In the genomic region with DNA sequence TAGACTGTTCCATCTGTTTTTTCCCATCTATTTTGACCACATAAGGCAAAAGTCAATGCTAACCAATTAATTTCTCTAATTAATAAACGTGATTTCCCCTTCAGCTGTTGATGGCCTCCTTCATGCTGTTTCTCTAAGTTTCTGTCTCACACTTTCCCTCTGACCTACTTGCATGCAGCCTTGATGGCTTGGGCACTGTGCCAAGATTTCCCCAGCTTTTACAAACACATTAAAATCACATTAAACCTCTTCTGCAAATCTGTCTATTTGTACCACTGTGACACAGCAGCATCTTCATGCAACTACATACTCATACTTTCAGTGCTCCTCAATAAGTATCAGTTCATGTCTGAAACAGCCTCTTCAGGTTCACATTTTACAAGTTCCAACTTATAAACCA, we compare ENCODE assay signal across 14 mouse cellular contexts.
DNase-seq lines count a peak whose midpoint lies in the region; ATAC-seq lines count a peak whose summit lies in the region.
"Had no signal": no experiment of that assay in that cellular context is flagged by ENCODE, and none has a peak within 500 bp of the region (broad histone marks: within the 10 kb centered on the region; RNA-seq: fewer than 3 reads in every experiment).

No protein-coding gene starts in this region.

- WGBS in forebrain, embryonic 13.5 days = 53% methylated on average over 1 of the region's 1 CpGs
- WGBS in forebrain, embryonic 10.5 days = 93% methylated on average over 1 of the region's 1 CpGs

- ATAC-seq in forebrain, embryonic 13.5 days = peak; percentile 36; the same call in 1 of the 2 replicates
- ATAC-seq: activated CD4-positive, CD25-positive, alpha-beta regulatory T cell, adult 4 months; liver, embryonic 12.5 days had no signal

- H3K36me3 ChIP-seq in forebrain, embryonic 13.5 days (ENCODE audit: poor library complexity, severe bottlenecking) = no peaks in the 10 kb centered on the region
- H3K36me3 ChIP-seq in forebrain, embryonic 10.5 days (replicated peaks) = no peaks in the 10 kb centered on the region
- H3K36me3 ChIP-seq: embryonic facial prominence, embryonic 15.5 days; liver, embryonic 12.5 days; neural tube, embryonic 12.5 days; stomach, embryonic 15.5 days had no signal

- H3K9me3 ChIP-seq in forebrain, embryonic 13.5 days (replicated peaks) = no peaks in the 10 kb centered on the region
- H3K9me3 ChIP-seq in forebrain, embryonic 10.5 days = no peaks in the 10 kb centered on the region
- H3K9me3 ChIP-seq: embryonic facial prominence, embryonic 15.5 days; liver, embryonic 12.5 days; neural tube, embryonic 12.5 days; stomach, embryonic 15.5 days had no signal

- H3K27me3 ChIP-seq in forebrain, embryonic 13.5 days = no peaks in the 10 kb centered on the region
- no peaks in the 10 kb centered on the region for H3K27me3 ChIP-seq in forebrain, embryonic 10.5 days (ENCODE audit: poor library complexity, severe bottlenecking)
- H3K27me3 ChIP-seq: embryonic facial prominence, embryonic 15.5 days; liver, embryonic 12.5 days; neural tube, embryonic 12.5 days; stomach, embryonic 15.5 days had no signal

- no peak for DNase-seq in forebrain, embryonic 10.5 days (ENCODE audit: extremely low spot score, low spot score)
- DNase-seq in left cerebral cortex, postnatal 4 days = peak; percentile 20
- DNase-seq in left cerebral cortex, adult 11 months (ENCODE audit: low spot score) = no peak
- peak; percentile 8 for DNase-seq in right cerebral cortex, postnatal 4 days
- no peak for DNase-seq in right cerebral cortex, postnatal 36 days (ENCODE audit: low spot score in 2 of 2)
- peak; percentile 60 for DNase-seq in retina, postnatal 1 day
- no peak for DNase-seq in thymus, postnatal 4 days
- DNase-seq: right cerebral cortex, postnatal 25 days had no signal

- no peak overlapping the region for H3K27ac ChIP-seq in forebrain, embryonic 13.5 days
- no peak overlapping the region for H3K27ac ChIP-seq in forebrain, embryonic 10.5 days
- H3K27ac ChIP-seq: embryonic facial prominence, embryonic 15.5 days; liver, embryonic 12.5 days; neural tube, embryonic 12.5 days; stomach, embryonic 15.5 days had no signal

- H3K4me3 ChIP-seq in forebrain, embryonic 13.5 days = no peak overlapping the region
- H3K4me3 ChIP-seq in forebrain, embryonic 10.5 days = no peak overlapping the region
- H3K4me3 ChIP-seq: embryonic facial prominence, embryonic 15.5 days; liver, embryonic 12.5 days; neural tube, embryonic 12.5 days; stomach, embryonic 15.5 days had no signal

- no peak overlapping the region for H3K9ac ChIP-seq in forebrain, embryonic 13.5 days
- H3K9ac ChIP-seq: embryonic facial prominence, embryonic 15.5 days; liver, embryonic 12.5 days; neural tube, embryonic 12.5 days; stomach, embryonic 15.5 days had no signal

- H3K4me2 ChIP-seq in forebrain, embryonic 13.5 days = no peak overlapping the region
- H3K4me2 ChIP-seq: embryonic facial prominence, embryonic 15.5 days; liver, embryonic 12.5 days; neural tube, embryonic 12.5 days; stomach, embryonic 15.5 days had no signal

- no peaks in the 10 kb centered on the region for H3K4me1 ChIP-seq in forebrain, embryonic 13.5 days
- no peaks in the 10 kb centered on the region for H3K4me1 ChIP-seq in forebrain, embryonic 10.5 days
- H3K4me1 ChIP-seq: embryonic facial prominence, embryonic 15.5 days; liver, embryonic 12.5 days; neural tube, embryonic 12.5 days; stomach, embryonic 15.5 days had no signal

- intact Hi-C loops in left cerebral cortex, postnatal 4 days (cut with DNase I) = no loop called here

Comparison
In these comparisons a context has a peak if more than half of its experiments do, and no peak if none do; other contexts are left out.
1. DNase-seq: peak in left cerebral cortex, postnatal 4 days (single experiment), right cerebral cortex, postnatal 4 days (single experiment) and retina, postnatal 1 day (single experiment); none in forebrain, embryonic 10.5 days (single experiment), left cerebral cortex, adult 11 months (single experiment), right cerebral cortex, postnatal 36 days (0 of 2) and thymus, postnatal 4 days (single experiment).